Mouse (Mus musculus) cerebellum, postnatal 10 days (tissue): ENCODE measurements around the gene Sucnr1.
"Not testable (repeated sequence)": the region's sequence is repeated elsewhere in the genome, so short reads cannot be mapped to it uniquely, and the experiment has no call there.

Experiments used
- DNase-seq, 2 experiments: peaks; one replicate each; pipeline ENCODE4 v3.0.0; 2021; ENCODE audit warnings: mixed read lengths in 2 of 2

Gene Sucnr1

DNA sequence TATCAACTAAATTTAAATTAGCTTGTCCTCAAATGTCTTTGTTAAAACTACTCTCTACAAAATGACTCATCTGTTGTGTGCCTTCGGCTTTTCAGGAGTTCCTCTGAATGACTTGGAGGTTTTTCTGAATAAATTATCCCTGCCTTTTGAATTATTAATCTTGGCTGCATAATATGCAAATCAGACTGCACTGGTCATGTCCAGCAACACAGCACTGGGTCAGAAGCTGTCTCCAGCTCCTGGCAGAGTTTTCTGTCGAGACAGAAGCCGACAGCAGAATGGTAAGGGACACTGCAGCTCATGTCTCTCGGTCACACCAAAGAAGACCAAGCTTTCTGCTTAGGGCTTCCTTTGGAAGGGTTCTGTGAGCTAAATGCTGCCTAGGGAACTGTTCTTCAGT is at the start of gene Sucnr1:
TSS of gene Sucnr1 (plus strand) at position 222 of the 400 bp plus-strand sequence.
- DNase-seq: peak; percentile 66 to 70

DNA sequence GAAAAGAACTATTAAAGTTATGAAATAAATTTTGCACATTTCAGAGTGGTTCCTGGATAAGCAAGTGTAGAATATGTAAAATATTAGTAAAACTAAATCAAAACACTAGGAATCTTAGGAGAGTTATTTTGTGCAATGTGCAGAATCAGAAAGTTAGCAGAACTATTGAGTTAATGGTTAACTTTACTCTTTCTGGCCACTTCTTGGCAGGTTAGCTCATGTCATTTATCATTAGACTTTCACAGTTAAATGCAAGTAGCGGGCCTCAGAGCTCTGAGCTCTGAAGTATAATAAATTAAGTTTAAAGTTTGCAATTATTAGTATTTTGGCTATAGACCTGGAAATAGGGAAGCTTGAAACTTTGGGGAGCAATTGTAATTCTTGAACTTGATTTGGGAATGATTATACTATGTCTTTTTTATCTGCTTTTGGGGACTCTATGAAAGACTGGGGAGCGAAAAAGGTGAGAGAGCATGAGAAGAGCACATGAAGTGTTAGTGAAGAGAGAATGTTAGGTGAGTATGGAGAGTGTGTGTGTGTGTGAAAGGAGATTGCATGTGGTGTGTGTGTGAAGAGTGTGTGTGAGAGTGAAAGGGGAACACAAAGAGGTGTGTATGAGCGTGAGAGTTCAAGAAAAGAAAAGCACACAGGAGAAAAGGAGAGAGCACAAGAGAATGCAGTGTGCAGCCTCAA is 35.3 kb upstream of the Sucnr1 start:
- DNase-seq: no peak

DNA sequence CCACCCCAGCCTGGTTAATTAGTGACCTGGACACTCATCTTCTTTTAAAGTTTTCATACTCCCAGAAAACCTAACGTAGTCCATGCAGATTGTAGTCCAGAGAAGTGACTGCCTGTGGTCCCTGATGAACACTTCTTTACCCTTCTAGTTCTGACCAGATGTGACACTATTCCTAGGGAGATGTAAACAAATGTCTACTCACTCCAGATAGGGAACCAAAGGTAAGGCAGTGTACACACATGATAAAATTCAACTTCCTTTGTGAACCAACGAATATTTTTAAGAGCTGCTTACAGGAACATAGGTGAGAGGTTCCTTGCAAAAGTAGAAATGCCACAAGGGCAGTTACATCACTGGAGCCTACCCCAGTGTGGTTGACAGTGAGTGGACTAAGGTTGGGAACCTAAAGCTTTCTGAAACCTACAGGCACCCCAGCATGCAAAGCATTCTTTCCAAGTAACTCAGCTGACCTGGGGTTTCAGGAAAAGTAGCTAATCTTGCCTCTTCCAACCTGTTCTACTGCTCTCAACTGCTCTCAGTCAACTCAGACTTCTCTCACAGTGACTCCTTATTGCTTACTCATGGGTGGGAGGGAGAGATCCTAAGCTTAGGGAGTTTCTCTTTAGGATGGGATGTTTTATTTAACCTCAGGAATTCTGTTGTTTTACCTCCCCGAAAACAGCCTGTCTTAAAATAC is 28.3 kb upstream of the Sucnr1 start:
- DNase-seq: no peak

DNA sequence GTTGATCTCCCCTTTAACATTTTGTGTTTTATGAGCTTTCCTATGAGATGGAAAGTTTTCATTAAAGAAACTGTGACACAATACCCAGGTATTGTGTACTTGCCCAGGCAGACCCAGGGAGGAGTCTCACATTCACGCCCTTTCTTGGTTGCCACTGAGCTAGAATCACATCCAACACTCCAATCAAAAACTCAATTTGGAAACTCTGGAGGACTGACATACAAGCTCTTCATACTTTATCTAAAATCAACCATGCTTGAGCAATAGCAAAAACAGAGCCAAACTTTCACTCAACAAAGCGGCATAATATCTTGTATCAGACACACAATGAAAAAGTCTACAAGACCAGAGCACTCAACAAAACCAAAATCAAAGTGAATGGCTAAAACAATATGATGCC is 27.7 kb upstream of the Sucnr1 start:
- DNase-seq: no peak

DNA sequence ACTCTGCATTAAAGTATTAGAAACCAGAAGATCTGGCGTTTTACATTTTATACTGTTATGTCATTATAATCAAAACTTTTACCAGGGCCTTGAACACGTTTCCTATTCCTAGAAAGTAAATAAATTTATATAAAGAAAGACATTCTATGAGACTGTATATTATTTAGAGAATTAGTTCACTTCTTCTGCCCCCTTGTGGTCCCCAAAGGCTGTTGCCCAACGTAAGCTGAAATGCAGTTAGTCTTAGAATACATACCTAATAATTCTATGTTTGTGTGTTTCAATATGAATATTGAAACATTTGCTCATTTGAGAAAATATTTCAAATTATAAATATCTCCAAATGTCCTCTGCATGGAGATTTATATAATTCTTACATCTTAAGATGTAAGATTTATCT is 25.2 kb upstream of the Sucnr1 start:
- DNase-seq: peak; percentile 42 to 64

DNA sequence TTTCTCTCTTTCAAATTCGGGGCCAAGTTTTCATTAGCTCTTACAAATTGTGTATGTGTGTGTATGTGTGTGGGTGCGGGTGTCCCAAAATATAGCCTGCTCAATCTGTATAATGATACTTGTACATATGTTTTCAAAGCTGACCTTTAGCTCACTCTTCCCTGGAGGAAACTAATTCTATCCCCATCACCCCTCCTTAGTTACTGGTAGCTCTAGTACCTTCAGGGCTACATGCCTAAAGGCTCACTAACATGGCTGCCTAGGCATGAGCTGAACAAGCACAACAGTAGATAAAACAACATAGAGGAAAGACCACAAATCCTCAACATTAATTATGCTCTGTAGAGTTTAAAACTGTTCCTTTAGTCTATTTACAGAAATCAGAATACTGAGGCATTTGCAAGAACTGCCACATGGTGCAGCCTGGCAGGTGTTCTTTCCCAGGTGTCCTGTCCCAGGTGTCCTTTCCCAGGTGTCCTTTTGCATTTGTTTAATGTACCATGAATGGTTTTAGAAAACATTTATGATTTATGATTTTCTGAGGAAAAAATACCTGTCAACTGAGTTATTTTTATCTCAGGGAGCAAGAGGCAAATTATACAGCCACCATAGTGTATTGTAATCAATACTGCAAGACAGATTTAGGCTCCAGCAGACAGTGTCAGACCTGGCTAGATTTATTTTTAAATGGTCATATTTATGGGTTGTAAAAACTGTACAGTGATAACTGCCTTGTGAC is 24.4 kb upstream of the Sucnr1 start:
- peak in 1 of 2 experiments; percentile 13 for DNase-seq

DNA sequence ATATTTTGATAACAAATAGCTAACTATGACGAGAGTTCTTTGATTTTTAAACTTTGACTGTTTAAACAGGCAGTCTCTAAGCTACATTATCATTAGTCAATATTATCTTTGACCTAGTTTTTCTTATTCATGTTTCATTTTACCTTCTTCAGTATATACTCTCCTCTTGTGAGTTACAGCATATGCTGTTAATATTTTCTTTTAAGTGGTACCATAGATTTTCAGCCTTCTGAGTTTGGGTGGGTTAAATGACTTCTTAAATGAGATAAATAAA is 23.9 kb upstream of the Sucnr1 start:
- no peak for DNase-seq

DNA sequence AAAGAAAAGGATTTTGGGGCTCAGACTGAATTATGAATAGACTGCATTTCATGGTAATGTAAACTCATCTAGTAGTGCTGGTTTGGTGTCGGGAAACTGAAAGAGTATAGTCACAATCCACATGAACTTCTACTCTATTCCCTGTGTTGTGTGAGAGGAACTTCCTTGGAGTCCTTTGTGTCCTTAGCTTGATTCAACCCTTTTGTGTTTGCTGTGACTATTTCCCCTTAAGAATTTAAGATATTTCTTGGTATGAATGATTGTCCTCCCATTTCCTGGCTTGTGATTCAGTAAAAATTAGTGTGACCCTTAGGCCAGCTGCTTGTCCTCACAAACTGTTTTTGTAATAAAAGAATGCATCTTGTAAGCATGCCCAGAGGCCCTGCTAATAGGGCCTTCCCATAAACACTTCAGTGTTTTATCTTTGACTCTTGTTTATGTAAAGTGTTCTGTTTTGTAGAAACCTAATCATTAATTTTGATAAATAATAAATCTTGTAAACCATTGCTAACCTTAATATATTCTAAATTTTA is 2.7 kb upstream of the Sucnr1 start:
- no peak for DNase-seq

DNA sequence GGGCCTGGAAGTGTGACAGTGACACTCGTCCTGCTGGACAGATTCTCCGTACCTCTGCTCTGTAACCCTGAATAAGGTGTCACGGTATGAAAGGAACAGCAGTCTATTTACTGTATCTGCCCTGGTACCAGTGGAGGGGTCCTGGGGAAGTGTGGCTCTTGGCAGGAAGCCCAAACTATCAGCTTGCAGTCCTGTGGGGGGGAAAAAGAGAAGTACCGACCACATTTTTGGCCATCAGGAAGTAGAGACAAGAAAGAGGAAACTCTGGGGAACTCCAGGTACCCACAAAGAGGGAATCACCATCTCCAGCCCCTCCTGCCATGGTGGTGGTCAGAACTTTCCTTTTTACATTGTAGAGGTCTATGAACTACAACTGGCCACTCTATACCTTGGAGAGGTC is 1.1 kb upstream of the Sucnr1 start:
- peak; percentile 29 to 48 for DNase-seq

DNA sequence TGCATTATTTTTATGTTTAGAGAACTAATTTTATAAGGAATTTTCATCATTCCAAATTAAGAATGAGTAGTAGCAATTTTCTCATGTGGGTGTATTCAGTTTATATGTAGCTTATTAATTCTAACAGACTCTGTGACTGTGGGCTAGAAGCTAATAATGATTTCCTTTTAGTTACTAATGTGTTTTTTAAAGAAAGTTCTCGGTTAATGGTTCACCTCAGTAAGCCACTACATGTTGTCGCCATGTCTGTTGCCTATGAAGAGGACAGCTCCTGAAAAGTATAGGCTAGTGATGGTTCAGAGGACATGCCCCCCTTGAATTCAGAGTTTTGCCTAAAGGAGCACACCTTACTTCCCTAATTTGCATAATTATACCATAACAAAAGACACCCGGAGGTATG is 1.1 kb downstream of the Sucnr1 start:
- DNase-seq: no peak

- DNase-seq: no peak
Observed at GRCm38 (mm10) chr3:60085729-60086128, 4.1 kb downstream of the Sucnr1 start.

GRCm38 (mm10) chr3:60091321-60091720 is 9.7 kb downstream of the Sucnr1 start:
- DNase-seq: no peak

DNA sequence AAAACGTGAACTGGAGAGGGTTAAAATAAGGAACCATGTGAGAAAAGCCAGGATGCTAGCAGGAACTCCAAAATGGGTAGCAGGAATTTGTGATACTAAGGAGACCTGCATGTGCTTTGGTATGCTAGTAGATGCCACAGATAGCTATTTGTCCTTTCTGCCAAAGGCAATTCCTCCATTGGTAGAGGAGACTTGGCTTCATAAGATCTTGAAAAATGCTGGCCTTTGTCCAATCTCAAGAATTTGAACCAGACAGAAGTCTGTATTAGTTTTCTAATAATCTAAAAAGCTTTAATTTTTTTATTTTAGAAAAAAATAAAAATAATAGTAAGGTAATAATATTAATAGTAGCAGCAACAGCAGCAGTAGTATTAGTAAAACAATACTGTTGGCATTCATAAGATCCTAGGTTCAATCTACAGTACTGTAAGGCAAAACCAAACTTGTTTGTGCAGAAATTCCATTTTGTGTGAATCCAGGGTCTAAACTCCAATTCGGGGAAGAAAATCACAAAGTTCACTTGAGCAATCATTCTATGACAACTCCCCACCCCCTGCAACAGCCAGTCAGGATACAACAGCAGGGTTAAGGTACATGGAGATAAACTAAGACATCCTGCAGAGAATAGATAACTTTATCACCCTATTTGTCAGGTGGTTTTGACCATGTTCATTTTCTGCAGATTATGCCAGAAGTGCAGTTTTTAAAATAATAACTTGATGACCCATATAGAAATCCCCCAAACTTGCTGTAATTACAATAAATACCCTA is 12.9 kb downstream of the Sucnr1 start:
- no peak for DNase-seq

GRCm38 (mm10) chr3:60096941-60097340 is 15.3 kb downstream of the Sucnr1 start:
- no peak for DNase-seq

DNA sequence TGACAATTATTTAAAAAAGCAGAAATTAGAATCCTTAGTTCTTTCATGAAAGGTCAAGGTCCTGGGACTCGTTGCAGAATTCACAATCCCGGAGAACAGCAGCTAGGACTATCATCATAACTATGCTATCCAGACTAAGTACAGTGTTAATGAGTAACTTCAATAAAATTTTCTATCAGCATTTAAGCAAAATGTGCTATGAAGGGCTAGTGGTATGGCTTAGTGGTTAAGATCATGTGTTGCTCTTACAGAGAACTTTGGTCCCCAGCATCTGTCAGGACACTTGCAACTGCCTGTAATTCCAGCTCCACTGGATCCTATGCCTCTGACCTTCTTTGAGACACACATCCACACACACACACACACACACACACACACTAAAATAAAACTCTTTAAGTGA is 15.8 kb downstream of the Sucnr1 start:
- DNase-seq: no peak

- no peak for DNase-seq
Observed at GRCm38 (mm10) chr3:60098521-60098920, 16.9 kb downstream of the Sucnr1 start.

- DNase-seq: no peak
Observed at GRCm38 (mm10) chr3:60104462-60105109, 22.9 kb downstream of the Sucnr1 start.

DNA sequence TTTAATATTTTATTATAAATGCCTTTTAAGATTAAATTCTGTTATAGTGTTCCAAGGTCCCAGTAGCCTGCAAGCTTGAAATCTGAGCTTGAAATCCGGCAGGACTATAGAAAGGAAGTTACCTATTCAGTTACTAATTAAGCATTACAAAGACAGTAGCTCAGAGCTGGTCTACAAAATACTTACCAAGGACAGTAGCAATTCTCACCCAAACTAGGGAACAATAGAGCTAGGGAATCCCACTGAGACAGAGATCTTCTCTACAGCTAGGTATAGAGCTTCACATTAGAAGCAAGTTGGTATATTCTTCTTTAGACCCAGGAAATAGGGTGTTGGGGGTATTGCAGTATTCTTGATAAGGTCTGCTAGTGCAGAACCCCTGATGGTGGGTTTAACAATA is 24.8 kb downstream of the Sucnr1 start:
- DNase-seq: not testable (repeated sequence)

- no peak for DNase-seq
Observed at GRCm38 (mm10) chr3:60107736-60108135, 26.1 kb downstream of the Sucnr1 start.

DNA sequence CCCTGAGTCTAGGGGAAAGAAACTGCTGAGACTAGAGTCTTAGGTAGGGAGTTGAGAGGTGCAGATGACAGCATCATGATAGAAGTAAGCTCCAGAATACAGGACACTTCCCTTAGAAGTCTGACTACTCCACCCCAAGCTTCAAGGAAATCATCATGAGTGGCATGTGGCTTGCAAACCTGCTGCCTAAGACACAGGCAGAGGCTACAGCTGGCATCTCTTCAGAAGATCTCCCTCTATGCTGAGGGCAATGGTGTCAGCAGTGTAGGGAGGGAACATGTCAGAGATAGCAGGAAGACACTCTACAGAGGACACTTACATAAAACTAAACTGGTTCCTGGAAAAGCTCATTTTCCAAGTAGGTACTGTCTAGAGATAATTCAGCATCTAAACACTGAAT is 27.1 kb downstream of the Sucnr1 start:
- no peak for DNase-seq

DNA sequence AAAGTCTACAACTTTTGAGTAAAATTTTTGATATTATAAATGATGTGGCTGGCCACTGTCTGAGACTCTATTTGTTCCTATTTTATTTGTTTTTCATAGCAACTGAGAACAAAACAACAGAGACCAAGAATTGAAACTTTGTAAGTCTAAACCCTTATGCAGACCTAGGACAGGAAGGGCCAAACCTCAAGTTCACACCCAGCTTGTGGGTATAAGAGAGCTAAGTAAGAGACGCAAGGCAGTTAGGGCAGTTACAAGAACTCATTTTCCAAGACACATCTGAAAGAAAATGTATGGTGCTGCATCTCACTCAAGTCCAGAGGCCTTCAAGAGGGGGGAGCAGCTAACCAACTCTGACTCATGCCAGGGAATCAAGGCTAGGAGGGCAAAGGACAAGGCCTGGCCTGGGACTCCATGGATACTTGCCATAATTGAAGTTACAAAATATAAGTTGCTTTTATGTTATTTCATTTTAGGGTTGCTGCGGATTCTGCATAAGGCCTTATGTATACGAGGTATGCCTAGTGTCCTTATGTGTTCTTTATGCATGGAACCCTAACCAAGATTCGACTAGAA is 29.6 kb downstream of the Sucnr1 start:
- DNase-seq: no peak
